Mouse (Mus musculus) limb, embryonic 14.5 days (tissue): ENCODE results near the gene Gprasp1. TPM values are rescaled to one million over a fixed set of nuclear protein-coding genes. Genes with fewer than 3 reads are reported as not detected.

Experiments
- microRNA counts: library from miRNA; unstranded; fragments of <30 nt; microRNA quantifications from one replicate; lab custom pipeline; 2016
- microRNA-seq: library from miRNA; unstranded; fragments of <30 nt; microRNA quantifications from one replicate; pipeline ENCODE4, GENCODE M21; 2016
- polyA plus RNA-seq, 2 experiments: library from polyadenylated mRNA; depleted of rRNA in 1 of 2; stranded (reverse) in 1 of 2; unstranded in 1 of 2; fragments of >200 nt; fragmentation: Nextera tagmentation in 1 of 2; extraction: Ambion mirVana in 1 of 2; gene quantifications; 2 replicates each; pipeline versions ENCODE4 v1.2.1 to v1.2.3; 2012 to 2014

The Gprasp1 gene
- polyA plus RNA-seq, 2 experiments, result 52.0 to 73.4 TPM

MicroRNAs encoded within 50 kb of the gene (microRNA counts, 519-probe panel; counts per million panel counts)
- not detected for microRNA mmu-miR-1970 (lab: Ali Mortazavi, UCI)

Small RNA genes within 50 kb of the gene (microRNA-seq; reads per million reads assigned to microRNA genes)
- gene Mir1970 (not detected), gene Mir7646 (not detected)

Other genes with a start within 250 kb of the Gprasp1 start
- gene AV320801, start 248.1 kb upstream of the Gprasp1 start, polyA plus RNA-seq (2012; rRNA removed), result not detected in 2 replicates
- gene AV320801, start 248.1 kb upstream of the Gprasp1 start, polyA plus RNA-seq (2014; fragmentation: Nextera tagmentation; extraction: Ambion mirVana), result not detected in 2 replicates
- 0.24 and 0.29 TPM in 2 replicates for gene Nxf7, start 144.0 kb upstream of the Gprasp1 start, polyA plus RNA-seq (2012; rRNA removed)
- gene Nxf7, start 144.0 kb upstream of the Gprasp1 start, polyA plus RNA-seq (2014; fragmentation: Nextera tagmentation; extraction: Ambion mirVana), result 0.34 TPM in 1 of 2 replicates, not detected in the other
- 0.25 and 0.61 TPM in 2 replicates for gene Prame, start 115.0 kb upstream of the Gprasp1 start, polyA plus RNA-seq (2012; rRNA removed)
- 0.34 TPM in 1 of 2 replicates, not detected in the other for gene Prame, start 115.0 kb upstream of the Gprasp1 start, polyA plus RNA-seq (2014; fragmentation: Nextera tagmentation; extraction: Ambion mirVana)
- not detected in 2 replicates for gene Tcp11x2, start 48.9 kb upstream of the Gprasp1 start, polyA plus RNA-seq (2012; rRNA removed)
- gene Tcp11x2, start 48.9 kb upstream of the Gprasp1 start, polyA plus RNA-seq (2014; fragmentation: Nextera tagmentation; extraction: Ambion mirVana), result not detected in 2 replicates
- gene Tmsb15a, start 17.5 kb upstream of the Gprasp1 start, polyA plus RNA-seq (2012; rRNA removed), result 0.50 and 2.0 TPM in 2 replicates
- 2.0 and 2.1 TPM in 2 replicates for gene Tmsb15a, start 17.5 kb upstream of the Gprasp1 start, polyA plus RNA-seq (2014; fragmentation: Nextera tagmentation; extraction: Ambion mirVana)
- gene Armcx5, start within 50 bp of the Gprasp1 start, polyA plus RNA-seq (2012; rRNA removed), result 6.7 and 9.1 TPM in 2 replicates
- gene Armcx5, start within 50 bp of the Gprasp1 start, polyA plus RNA-seq (2014; fragmentation: Nextera tagmentation; extraction: Ambion mirVana), result 9.3 and 11.1 TPM in 2 replicates
- gene Bhlhb9, start 54.9 kb downstream of the Gprasp1 start, polyA plus RNA-seq (2012; rRNA removed), result 24.1 and 29.1 TPM in 2 replicates
- 51.6 and 54.7 TPM in 2 replicates for gene Bhlhb9, start 54.9 kb downstream of the Gprasp1 start, polyA plus RNA-seq (2014; fragmentation: Nextera tagmentation; extraction: Ambion mirVana)
- 49.3 and 50.5 TPM in 2 replicates for gene Gprasp2, start 96.3 kb downstream of the Gprasp1 start, polyA plus RNA-seq (2012; rRNA removed)
- gene Gprasp2, start 96.3 kb downstream of the Gprasp1 start, polyA plus RNA-seq (2014; fragmentation: Nextera tagmentation; extraction: Ambion mirVana), result 33.1 and 43.0 TPM in 2 replicates